11 mouse cellular contexts compared by ENCODE assay signal in genomic region chr16:76621715-76622114, GRCm38 (mm10).
DNase-seq lines count a peak whose midpoint lies in the region; ATAC-seq lines count a peak whose summit lies in the region.
"Had no signal": no experiment of that assay in that cellular context is flagged by ENCODE, and none has a peak within 500 bp of the region (broad histone marks: within the 10 kb centered on the region; RNA-seq: fewer than 3 reads in every experiment).

No protein-coding gene starts in this region.

- H3K4me3 ChIP-seq in heart, embryonic 14.5 days (ENCODE audit: control insufficient read depth in 1 of 2, insufficient read depth in 1 of 2, low read depth in 1 of 2, low read length in 2 of 2), result no peak overlapping the region
- H3K4me3 ChIP-seq in midbrain, embryonic 11.5 days (ENCODE audit: low read depth, low read length), result no peak overlapping the region
- H3K4me3 ChIP-seq in midbrain, embryonic 16.5 days (ENCODE audit: low read depth, low read length), result no peak overlapping the region
- no peak overlapping the region for H3K4me3 ChIP-seq in limb, embryonic 15.5 days
- H3K4me3 ChIP-seq: midbrain, embryonic 12.5 days had no signal

- peaks cover 0 to 4% of the 10 kb centered on the region in 2 experiments; a peak in 1 of 4 replicates for H3K4me1 ChIP-seq in heart, embryonic 14.5 days (ENCODE audit: control insufficient read depth in 2 of 2, insufficient read depth in 2 of 2, low read length in 2 of 2)
- H3K4me1 ChIP-seq in midbrain, embryonic 11.5 days (ENCODE audit: control insufficient read depth, insufficient read depth, low read length), result no peaks in the 10 kb centered on the region
- H3K4me1 ChIP-seq in midbrain, embryonic 16.5 days (ENCODE audit: control insufficient read depth, insufficient read depth, low read length), result no peaks in the 10 kb centered on the region
- H3K4me1 ChIP-seq in limb, embryonic 15.5 days, result peaks cover 5% of the 10 kb centered on the region; the same call in 1 of the 2 replicates
- H3K4me1 ChIP-seq: midbrain, embryonic 12.5 days had no signal

- H3K4me2 ChIP-seq in heart, embryonic 14.5 days (ENCODE audit: low read length), result no peak overlapping the region
- no peak overlapping the region for H3K4me2 ChIP-seq in midbrain, embryonic 11.5 days
- H3K4me2 ChIP-seq in midbrain, embryonic 16.5 days (ENCODE audit: low read length), result no peak overlapping the region
- H3K4me2 ChIP-seq in limb, embryonic 15.5 days, result 0 out of 2 replicates have a peak overlapping the region, but pooled peaks have one; percentile 1
- H3K4me2 ChIP-seq: midbrain, embryonic 12.5 days had no signal

- H3K27me3 ChIP-seq in heart, embryonic 14.5 days (ENCODE audit: control insufficient read depth, insufficient read depth, low read length), result no peaks in the 10 kb centered on the region
- no peaks in the 10 kb centered on the region for H3K27me3 ChIP-seq in midbrain, embryonic 11.5 days (ENCODE audit: control insufficient read depth, insufficient read depth, low read length)
- H3K27me3 ChIP-seq in midbrain, embryonic 16.5 days (ENCODE audit: control insufficient read depth, insufficient read depth, low read depth, low read length), result no peaks in the 10 kb centered on the region
- no peaks in the 10 kb centered on the region for H3K27me3 ChIP-seq in limb, embryonic 15.5 days
- H3K27me3 ChIP-seq: midbrain, embryonic 12.5 days had no signal

- 0 out of 4 replicates have a peak overlapping the region, but pooled peaks of 1 of the 2 experiments have one; percentile 16 for H3K27ac ChIP-seq in heart, embryonic 14.5 days (replicated peaks in 1 of 2; ENCODE audit: control insufficient read depth in 1 of 2, insufficient read depth in 1 of 2, low read depth in 2 of 2, low read length in 2 of 2)
- no peak overlapping the region for H3K27ac ChIP-seq in midbrain, embryonic 11.5 days (ENCODE audit: low read depth, low read length)
- H3K27ac ChIP-seq in midbrain, embryonic 16.5 days (ENCODE audit: low read length), result no peak overlapping the region
- no peak overlapping the region for H3K27ac ChIP-seq in limb, embryonic 15.5 days
- H3K27ac ChIP-seq: midbrain, embryonic 12.5 days had no signal

- 50% methylated on average over 8 of the region's 8 CpGs for WGBS in heart, embryonic 14.5 days
- 73% methylated on average over 8 of the region's 8 CpGs for WGBS in midbrain, embryonic 11.5 days
- WGBS in midbrain, embryonic 16.5 days, result 70% methylated on average over 8 of the region's 8 CpGs
- 24% methylated on average over 8 of the region's 8 CpGs for WGBS in limb, embryonic 15.5 days

- H3K9ac ChIP-seq in heart, embryonic 14.5 days (ENCODE audit: low read length), result no peak overlapping the region
- no peak overlapping the region for H3K9ac ChIP-seq in midbrain, embryonic 11.5 days (ENCODE audit: low read length)
- no peak overlapping the region for H3K9ac ChIP-seq in midbrain, embryonic 16.5 days (ENCODE audit: low read depth, low read length)
- no peak overlapping the region for H3K9ac ChIP-seq in limb, embryonic 15.5 days
- H3K9ac ChIP-seq: midbrain, embryonic 12.5 days had no signal

- peak; percentile 17; the same call in 1 of the 2 replicates for ATAC-seq in heart, embryonic 14.5 days (ENCODE audit: insufficient number of reproducible peaks, insufficient read depth, low FRiP score, low read depth)
- ATAC-seq in midbrain, embryonic 11.5 days (ENCODE audit: low FRiP score), result no peak
- no peak for ATAC-seq in midbrain, embryonic 16.5 days
- ATAC-seq in limb, embryonic 15.5 days (ENCODE audit: insufficient number of reproducible peaks, low FRiP score, low TSS enrichment, low read depth), result 0 out of 2 replicates have a peak, but pooled peaks have one; percentile 40
- ATAC-seq: activated CD4-positive, CD25-positive, alpha-beta regulatory T cell, adult 4 months had no signal

- no peaks in the 10 kb centered on the region for H3K9me3 ChIP-seq in heart, embryonic 14.5 days (ENCODE audit: control insufficient read depth, low read length)
- H3K9me3 ChIP-seq in midbrain, embryonic 11.5 days (ENCODE audit: control insufficient read depth, low read length), result no peaks in the 10 kb centered on the region
- no peaks in the 10 kb centered on the region for H3K9me3 ChIP-seq in midbrain, embryonic 16.5 days (replicated peaks; ENCODE audit: control insufficient read depth, low read length, poor library complexity, severe bottlenecking)
- no peaks in the 10 kb centered on the region for H3K9me3 ChIP-seq in limb, embryonic 15.5 days
- H3K9me3 ChIP-seq: midbrain, embryonic 12.5 days had no signal

- DNase-seq in heart, adult 9 months (ENCODE audit: low spot score in 2 of 2), result no peak
- peak; percentile 31 for DNase-seq in midbrain, embryonic 11.5 days (ENCODE audit: low spot score, missing footprints)
- DNase-seq in embryo, embryonic 9.5 days (ENCODE audit: extremely low spot score), result peak; percentile 34
- no peak for DNase-seq in cerebellum, adult 9-10 months
- DNase-seq in adrenal gland, adult 8-10 months, result no peak
- DNase-seq: thymus, postnatal 4 days had no signal

- H3K36me3 ChIP-seq in heart, embryonic 14.5 days (ENCODE audit: control insufficient read depth, insufficient read depth, low read length), result no peaks in the 10 kb centered on the region
- no peaks in the 10 kb centered on the region for H3K36me3 ChIP-seq in midbrain, embryonic 11.5 days (ENCODE audit: control insufficient read depth, insufficient read depth, low read length)
- H3K36me3 ChIP-seq in midbrain, embryonic 16.5 days (ENCODE audit: control insufficient read depth, insufficient read depth, low read length), result no peaks in the 10 kb centered on the region
- H3K36me3 ChIP-seq in limb, embryonic 15.5 days, result no peaks in the 10 kb centered on the region
- H3K36me3 ChIP-seq: midbrain, embryonic 12.5 days had no signal

Comparison
In these comparisons a context has a peak if more than half of its experiments do, and no peak if none do; other contexts are left out.
1. ATAC-seq: peak in heart, embryonic 14.5 days (single experiment) and limb, embryonic 15.5 days (single experiment); none in midbrain, embryonic 11.5 days (single experiment) and midbrain, embryonic 16.5 days (single experiment).
2. DNase-seq: peak in midbrain, embryonic 11.5 days (single experiment) and embryo, embryonic 9.5 days (single experiment); none in heart, adult 9 months (0 of 2), cerebellum, adult 9-10 months (single experiment) and adrenal gland, adult 8-10 months (single experiment).